Mouse (Mus musculus) MEL (cell line): ENCODE measurements around the gene Ppp1r1b. TPM values are rescaled to one million over a fixed set of nuclear protein-coding genes. Genes with fewer than 3 reads are reported as not detected.

Experiments used
- DNase-seq: peaks from one replicate; pipeline ENCODE4 v3.0.0; 2011; ENCODE audit warnings: low read depth, low spot score
- H3K27ac ChIP-seq: 2 replicates; pipeline ENCODE4 v1.5.1; 2012; ENCODE audit warnings: low read depth, mild to moderate bottlenecking, control low read depth, low read length, moderate library complexity; ENCODE audit not compliant: control insufficient read depth
- H3K27me3 ChIP-seq, 2 experiments: fragments of 150-350 bp in 1 of 2; sonication (generic) in 1 of 2; 2 replicates each; pipeline ENCODE4 v1.6.1; 2012; ENCODE audit warnings: low read length in 2 of 2, mild to moderate bottlenecking in 2 of 2, improper control_type of control experiment in 1 of 2, moderate library complexity in 1 of 2; ENCODE audit not compliant: insufficient read depth in 2 of 2, control insufficient read depth in 1 of 2
- H3K36me3 ChIP-seq, 2 experiments: 2 replicates each; pipeline ENCODE4 v1.6.1; 2012 to 2014; ENCODE audit warnings: low read length in 2 of 2, improper control_type of control experiment in 1 of 2, inconsistent platforms in 1 of 2, mild to moderate bottlenecking in 1 of 2; ENCODE audit not compliant: insufficient read depth in 2 of 2, control insufficient read depth in 1 of 2
- H3K4me1 ChIP-seq, 2 experiments: fragments of 150-350 bp in 1 of 2; sonication (generic) in 1 of 2; 2 replicates each; pipeline ENCODE4 v1.6.1; 2012; ENCODE audit warnings: low read length in 2 of 2, improper control_type of control experiment in 1 of 2, mild to moderate bottlenecking in 1 of 2; ENCODE audit not compliant: insufficient read depth in 2 of 2, control insufficient read depth in 1 of 2
- H3K4me3 ChIP-seq, 2 experiments: fragments of 150-350 bp in 1 of 2; sonication (generic) in 1 of 2; 2 replicates each; pipeline ENCODE4 v1.5.1; 2012; ENCODE audit warnings: low read depth in 2 of 2, low read length in 2 of 2, mild to moderate bottlenecking in 2 of 2, moderate library complexity in 2 of 2, control low read depth in 1 of 2, improper control_type of control experiment in 1 of 2; ENCODE audit not compliant: control insufficient read depth in 1 of 2, insufficient read depth in 1 of 2
- H3K79me2 ChIP-seq: 2 replicates; pipeline ENCODE4 v1.6.1; 2012; ENCODE audit warnings: mild to moderate bottlenecking, low read length, moderate library complexity; ENCODE audit not compliant: control insufficient read depth, poor library complexity, insufficient read depth
- H3K9ac ChIP-seq: 2 replicates; pipeline ENCODE4 v1.6.1; 2012; ENCODE audit warnings: low read depth, mild to moderate bottlenecking, control low read depth, low read length, moderate library complexity; ENCODE audit not compliant: control insufficient read depth, poor library complexity, severe bottlenecking
- H3K9me3 ChIP-seq: fragments of 150-350 bp; sonication (generic); replicated peaks from 2 replicates; pipeline ENCODE4 v1.6.1; 2012; ENCODE audit warnings: mild to moderate bottlenecking, low read length, improper control_type of control experiment, moderate library complexity; ENCODE audit not compliant: insufficient read depth
- BHLHE40 ChIP-seq: IDR thresholded peaks from 2 replicates; pipeline ENCODE4 v1.6.1; 2012; ENCODE audit warnings: low read depth, mild to moderate bottlenecking, inconsistent platforms, low read length, improper control_type of control experiment, borderline replicate concordance
- CHD2 ChIP-seq: IDR thresholded peaks from 2 replicates; pipeline ENCODE4 v1.6.1; 2011; ENCODE audit warnings: low read length, improper control_type of control experiment
- CTCF ChIP-seq, 3 experiments: IDR thresholded peaks in 2 of 3; conservative IDR thresholded peaks in 1 of 3; 2 replicates each; pipeline ENCODE4 v1.5.1; 2011 to 2012; ENCODE audit warnings: low read length in 3 of 3, low read depth in 2 of 3, mild to moderate bottlenecking in 2 of 3, improper control_type of control experiment in 1 of 3, inconsistent platforms in 1 of 3, mixed read lengths in 1 of 3, moderate library complexity in 1 of 3; ENCODE audit not compliant: control insufficient read depth in 1 of 3, insufficient read depth in 1 of 3, poor library complexity in 1 of 3, severe bottlenecking in 1 of 3
- E2F4 ChIP-seq: IDR thresholded peaks from 2 replicates; pipeline ENCODE4 v1.6.1; 2011; ENCODE audit warnings: low read depth, low read length, improper control_type of control experiment, borderline replicate concordance
- ELF1 ChIP-seq: IDR thresholded peaks from 2 replicates; pipeline ENCODE4 v1.6.1; 2014; ENCODE audit warnings: low read depth, mild to moderate bottlenecking, inconsistent platforms, low read length, improper control_type of control experiment, moderate library complexity
- EP300 ChIP-seq, 2 experiments: IDR thresholded peaks; 2 replicates each; pipeline ENCODE4 v1.6.1; 2011; ENCODE audit warnings: improper control_type of control experiment in 2 of 2, low read length in 2 of 2, low read depth in 1 of 2, mild to moderate bottlenecking in 1 of 2
- GATA1 ChIP-seq: IDR thresholded peaks from 2 replicates; pipeline ENCODE4 v1.6.1; 2011; ENCODE audit warnings: low read depth, low read length, improper control_type of control experiment
- JUND ChIP-seq: IDR thresholded peaks from 2 replicates; pipeline ENCODE4 v1.6.1; 2011; ENCODE audit warnings: low read depth, mild to moderate bottlenecking, improper control_type of control experiment, low read length
- MAFK ChIP-seq: IDR thresholded peaks from 2 replicates; pipeline ENCODE4 v1.6.1; 2011; ENCODE audit warnings: low read depth, mild to moderate bottlenecking, low read length, improper control_type of control experiment, borderline replicate concordance
- MAZ ChIP-seq: IDR thresholded peaks from 2 replicates; pipeline ENCODE4 v1.6.1; 2012; ENCODE audit warnings: low read depth, mild to moderate bottlenecking, inconsistent platforms, low read length, improper control_type of control experiment
- MEF2A ChIP-seq: IDR thresholded peaks from 2 replicates; pipeline ENCODE4 v1.6.1; 2014; ENCODE audit warnings: low read depth, mild to moderate bottlenecking, inconsistent platforms, low read length, improper control_type of control experiment; ENCODE audit not compliant: poor library complexity, insufficient replicate concordance, severe bottlenecking; ENCODE audit errors: extremely low read depth
- MYB ChIP-seq: IDR thresholded peaks from 2 replicates; pipeline ENCODE4 v1.6.1; 2011; ENCODE audit warnings: mild to moderate bottlenecking, low read depth, low read length, improper control_type of control experiment
- MYC ChIP-seq: IDR thresholded peaks from 2 replicates; pipeline ENCODE4 v1.6.1; 2011; ENCODE audit warnings: low read depth, mild to moderate bottlenecking, low read length, improper control_type of control experiment, moderate library complexity
- NELFE ChIP-seq: IDR thresholded peaks from 2 replicates; pipeline ENCODE4 v1.6.1; 2011; ENCODE audit warnings: low read depth, low read length, improper control_type of control experiment
- NRF1 ChIP-seq: IDR thresholded peaks from 2 replicates; pipeline ENCODE4 v1.6.1; 2014; ENCODE audit warnings: low read depth, mild to moderate bottlenecking, inconsistent platforms, low read length, improper control_type of control experiment, moderate library complexity; ENCODE audit not compliant: poor library complexity, insufficient read depth, severe bottlenecking
- POLR2A ChIP-seq, 2 experiments: IDR thresholded peaks; 2 replicates each; pipeline ENCODE4 v1.6.1; 2011 to 2012; ENCODE audit warnings: low read length in 2 of 2, mild to moderate bottlenecking in 2 of 2, control low read depth in 1 of 2, improper control_type of control experiment in 1 of 2, low read depth in 1 of 2, moderate library complexity in 1 of 2; ENCODE audit not compliant: control insufficient read depth in 1 of 2, insufficient read depth in 1 of 2, poor library complexity in 1 of 2
- POLR2AphosphoS5 ChIP-seq: IDR thresholded peaks from 2 replicates; pipeline ENCODE4 v1.6.1; 2012; ENCODE audit warnings: low read depth, borderline replicate concordance, mild to moderate bottlenecking, inconsistent platforms, low read length, moderate library complexity, mixed read lengths
- RCOR1 ChIP-seq: IDR thresholded peaks from 2 replicates; pipeline ENCODE4 v1.6.1; 2012; ENCODE audit warnings: low read depth, mild to moderate bottlenecking, inconsistent platforms, low read length, improper control_type of control experiment
- SIN3A ChIP-seq: IDR thresholded peaks from 2 replicates; pipeline ENCODE4 v1.6.1; 2012; ENCODE audit warnings: low read length, improper control_type of control experiment, inconsistent platforms
- SMC3 ChIP-seq: IDR thresholded peaks from 2 replicates; pipeline ENCODE4 v1.6.1; 2011; ENCODE audit warnings: low read depth, low read length, improper control_type of control experiment
- TAL1 ChIP-seq: IDR thresholded peaks from 2 replicates; pipeline ENCODE4 v1.6.1; 2012; ENCODE audit warnings: mild to moderate bottlenecking, inconsistent platforms, low read length, moderate library complexity, mixed read lengths
- TBP ChIP-seq: IDR thresholded peaks from 2 replicates; pipeline ENCODE4 v1.8.0; 2011; ENCODE audit warnings: low read depth, low read length, improper control_type of control experiment
- UBTF ChIP-seq: IDR thresholded peaks from 2 replicates; pipeline ENCODE4 v1.6.1; 2012; ENCODE audit warnings: low read depth, mild to moderate bottlenecking, inconsistent platforms, low read length, improper control_type of control experiment, moderate library complexity, borderline replicate concordance; ENCODE audit not compliant: insufficient read depth
- ZC3H11A ChIP-seq: IDR thresholded peaks from 2 replicates; pipeline ENCODE4 v1.6.1; 2012; ENCODE audit warnings: low read depth, mild to moderate bottlenecking, inconsistent platforms, low read length, improper control_type of control experiment
- polyA plus RNA-seq, 2 experiments: library from polyadenylated mRNA; stranded (reverse) in 1 of 2; unstranded in 1 of 2; fragments of >175 nt in 1 of 2; fragments of >200 nt in 1 of 2; gene quantifications; 2 replicates each; pipeline versions ENCODE4 v1.2.1 to v1.2.4; 2012; ENCODE audit warnings: low replicate concordance in 2 of 2, low read depth in 1 of 2; ENCODE audit not compliant: insufficient read length in 2 of 2, insufficient read depth in 1 of 2, missing spikeins in 1 of 2
- total RNA-seq: library from RNA; depleted of rRNA; stranded (reverse); fragments of 300-350 nt; gene quantifications from 2 replicates; pipeline ENCODE4 v1.2.3, GENCODE M21; 2012

Ppp1r1b gene
- total and polyA plus RNA-seq, 3 experiments = 35.2 to 114 TPM; not detected in 1

DNA sequence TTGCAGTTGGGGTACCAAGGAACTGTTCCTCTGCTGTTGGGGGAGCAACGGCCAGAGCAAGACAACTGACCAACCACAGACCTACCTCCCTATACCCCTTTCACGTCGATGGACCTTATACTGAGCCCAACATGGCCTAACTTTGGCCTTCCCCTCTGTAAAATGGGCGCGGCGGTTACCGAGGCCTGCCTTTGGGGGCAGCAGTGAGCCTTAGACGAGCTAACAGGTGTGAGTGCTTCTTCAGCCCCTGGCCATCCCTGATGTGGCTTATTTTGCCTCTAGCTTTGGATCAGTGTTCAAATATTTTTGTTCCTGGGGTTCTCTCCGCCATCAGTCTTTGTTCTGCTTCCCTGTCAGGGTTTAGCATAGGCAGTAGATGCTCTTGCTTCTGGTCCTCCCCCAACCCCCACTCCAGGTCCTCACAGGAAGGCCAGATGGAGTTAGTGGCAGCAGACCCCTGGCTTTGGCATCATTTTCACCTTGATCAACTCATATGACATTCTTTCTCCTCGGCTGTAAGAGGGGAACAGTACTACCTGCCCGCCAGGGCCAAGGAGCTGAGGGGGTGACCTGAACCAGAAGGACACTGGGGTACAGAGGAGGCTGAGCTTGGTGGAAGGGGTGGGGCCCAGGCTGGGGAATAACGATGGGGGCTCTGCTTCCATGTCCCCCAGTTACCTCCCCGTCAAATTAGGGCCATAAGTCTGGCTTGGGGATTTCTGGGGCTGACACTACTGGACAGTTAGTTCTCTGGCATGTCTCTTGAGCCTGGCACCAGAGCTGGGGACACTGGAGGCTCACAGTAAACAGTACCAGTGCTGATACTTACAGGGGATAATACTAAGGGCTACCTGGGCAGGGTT is 11.7 kb upstream of the Ppp1r1b start:
- no peaks in the 10 kb centered on the region for H3K9me3 ChIP-seq
- no peaks in the 10 kb centered on the region for H3K36me3 ChIP-seq
- no peaks in the 10 kb centered on the region for H3K79me2 ChIP-seq
- no peak overlapping the region for H3K4me3 ChIP-seq
- H3K9ac ChIP-seq = no peak overlapping the region
- DNase-seq = no peak
- no peak overlapping the region for H3K27ac ChIP-seq
- peaks cover 0 to 4% of the 10 kb centered on the region in 2 experiments; a peak in 1 of 4 replicates for H3K4me1 ChIP-seq
- TF ChIP-seq MYB (no peak), NELFE (no peak), CTCF (IDR thresholded peaks at IDR 0.05 in 2 of 3, conservative IDR thresholded peaks at IDR 0.05 in 1 of 3; ENCODE audit: control insufficient read depth in 1 of 3, insufficient read depth in 1 of 3, low read depth in 2 of 3, low read length in 3 of 3, poor library complexity in 1 of 3, severe bottlenecking in 1 of 3) (peak; percentile 41 to 66 (median 53); a peak in 5 of 6 replicates)
- peaks cover 0 to 5% of the 10 kb centered on the region in 2 experiments; a peak in 2 of 4 replicates for H3K27me3 ChIP-seq

GRCm38 (mm10) chr11:98338507-98338961 is 9.7 kb upstream of the Ppp1r1b start:
- no peak overlapping the region for H3K9ac ChIP-seq

DNA sequence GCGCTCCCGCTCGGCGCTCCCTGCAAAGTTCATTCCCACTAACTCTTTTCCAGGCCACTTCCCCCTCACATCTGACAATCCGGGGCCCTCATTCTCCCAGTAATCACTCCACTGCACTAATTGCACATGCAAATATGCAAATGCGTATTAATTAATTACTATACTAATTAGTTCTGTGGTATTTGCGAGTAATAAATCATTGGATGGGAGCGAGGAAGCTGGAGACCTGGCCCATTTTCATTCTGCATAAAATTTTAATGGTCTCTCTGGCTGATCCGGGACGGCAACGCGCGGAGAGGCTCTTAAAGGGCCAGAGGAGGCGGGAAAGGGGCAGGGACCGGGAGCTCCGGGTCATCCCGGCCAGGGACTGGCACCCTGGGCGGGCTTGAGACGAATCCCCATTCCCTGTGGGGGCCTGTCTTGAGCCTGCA is 9.1 kb upstream of the Ppp1r1b start:
- Histone ChIP-seq H3K27me3 (peaks cover 0 to 5% of the 10 kb centered on the region in 2 experiments; a peak in 2 of 4 replicates), H3K4me3 (no peak overlapping the region), H3K79me2 (no peaks in the 10 kb centered on the region), H3K4me1 (peaks cover 0 to 8% of the 10 kb centered on the region in 2 experiments; a peak in 2 of 4 replicates), H3K36me3 (peaks cover 0 to 3% of the 10 kb centered on the region in 2 experiments; a peak in 2 of 4 replicates), H3K9me3 (no peaks in the 10 kb centered on the region), H3K27ac (no peak overlapping the region), H3K9ac (no peak overlapping the region)
- TF ChIP-seq NRF1 (no peak), SIN3A (no peak), JUND (no peak), GATA1 (no peak), BHLHE40 (no peak), POLR2A (IDR thresholded peaks at IDR 0.05; ENCODE audit: control insufficient read depth in 1 of 2, insufficient read depth in 1 of 2, low read depth in 1 of 2, low read length in 2 of 2, poor library complexity in 1 of 2) (no peak), ELF1 (no peak), SMC3 (no peak), MAFK (no peak), E2F4 (no peak), TBP (no peak), EP300 (IDR thresholded peaks at IDR 0.05; ENCODE audit: low read depth in 1 of 2, low read length in 2 of 2) (no peak), UBTF (no peak), MAZ (no peak), MYC (no peak), ZC3H11A (no peak), POLR2AphosphoS5 (no peak), CHD2 (no peak)
- DNase-seq = no peak

More at GRCm38 (mm10) chr11:98338507-98338961, 9.7 kb upstream of the Ppp1r1b start:
- H3K36me3 ChIP-seq = peaks cover 0 to 3% of the 10 kb centered on the region in 2 experiments; a peak in 2 of 4 replicates
- DNase-seq = no peak
- peaks cover 0 to 8% of the 10 kb centered on the region in 2 experiments; a peak in 2 of 4 replicates for H3K4me1 ChIP-seq
- H3K27me3 ChIP-seq = peaks cover 0 to 5% of the 10 kb centered on the region in 2 experiments; a peak in 2 of 4 replicates
- no peak for TF ChIP-seq MEF2A
- no peak for TF ChIP-seq MYC
- TF ChIP-seq RCOR1 = no peak
- TF ChIP-seq ELF1 = no peak
- no peak for TF ChIP-seq TAL1
- no peak overlapping the region for H3K4me3 ChIP-seq
- no peaks in the 10 kb centered on the region for H3K79me2 ChIP-seq
- no peak overlapping the region for H3K27ac ChIP-seq
- H3K9me3 ChIP-seq = no peaks in the 10 kb centered on the region
